Mouse (Mus musculus) testis, postnatal 14 days (tissue): ENCODE results near the gene Gm20883.
"Not testable (repeated sequence)": the region's sequence is repeated elsewhere in the genome, so short reads cannot be mapped to it uniquely, and the experiment has no call there.

Experiments
- DNase-seq: peaks from one replicate; pipeline ENCODE4 v3.0.0; 2021; ENCODE audit warnings: low spot score

The Gm20883 gene

GRCm38 (mm10) chrY:50607951-50608350 is at the start of gene Gm20883:
TSS of gene Gm20883 (plus strand) at chrY:50608251.
- DNase-seq = not testable (repeated sequence)
